Mouse (Mus musculus) E14TG2a.4 (cell line): ENCODE measurements at regions not wholly inside any gene's neighbourhood (a gene's known extent, or its start where the extent isn't known, plus 50 kb on each side); places are given as distances from the start of the nearest gene placed in this dataset.

Experiments used
- CTCF ChIP-seq: conservative IDR thresholded peaks from 2 replicates; pipeline ENCODE4 v1.5.1; 2014; ENCODE audit warnings: low read length
- NANOG ChIP-seq: IDR thresholded peaks from 2 replicates; pipeline ENCODE4 v1.6.1; 2014; ENCODE audit warnings: borderline replicate concordance, low read length, mixed read lengths
- POU5F1 ChIP-seq: IDR thresholded peaks from 2 replicates; pipeline ENCODE4 v1.6.1; 2014; ENCODE audit warnings: low read length, borderline replicate concordance

DNA sequence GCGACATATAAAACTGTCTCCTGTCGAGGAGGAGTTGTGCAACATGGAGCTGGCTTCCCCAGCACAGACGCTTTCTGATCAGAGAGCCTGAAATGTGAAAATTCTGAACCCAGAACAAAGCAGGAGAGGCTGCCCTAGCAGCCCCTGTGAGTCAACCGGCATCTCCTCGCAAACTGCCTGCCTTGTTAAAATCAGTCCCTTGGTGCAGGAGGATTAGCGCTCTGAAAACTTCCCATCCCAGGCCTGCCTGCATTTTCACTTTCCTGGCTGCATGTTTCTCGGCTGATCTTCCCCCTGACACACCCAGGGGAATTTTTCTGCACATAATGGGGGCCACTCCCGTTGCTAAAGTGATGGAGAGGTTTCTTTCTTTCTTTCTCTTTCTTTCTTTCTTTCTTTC is 63.0 kb upstream of the Pitx1 start:
- TF ChIP-seq CTCF (no peak), POU5F1 (no peak), NANOG (no peak)
